Mouse (Mus musculus) cerebellum, adult 8-10 months (tissue): ENCODE measurements at regions not wholly inside any gene's neighbourhood (a gene's known extent, or its start where the extent isn't known, plus 50 kb on each side); places are given as distances from the start of the nearest gene placed in this dataset.
"Not testable (repeated sequence)": the region's sequence is repeated elsewhere in the genome, so short reads cannot be mapped to it uniquely, and the experiment has no call there.

Experiments
- DNase-seq: peaks from one replicate; pipeline ENCODE4 v3.0.0; 2022

GRCm38 (mm10) chr19:51355701-51356100 is 677.3 kb upstream of the Sorcs1 start:
- no peak for DNase-seq

GRCm38 (mm10) chr19:51340491-51340890 is 662.0 kb upstream of the Sorcs1 start:
- no peak for DNase-seq

DNA sequence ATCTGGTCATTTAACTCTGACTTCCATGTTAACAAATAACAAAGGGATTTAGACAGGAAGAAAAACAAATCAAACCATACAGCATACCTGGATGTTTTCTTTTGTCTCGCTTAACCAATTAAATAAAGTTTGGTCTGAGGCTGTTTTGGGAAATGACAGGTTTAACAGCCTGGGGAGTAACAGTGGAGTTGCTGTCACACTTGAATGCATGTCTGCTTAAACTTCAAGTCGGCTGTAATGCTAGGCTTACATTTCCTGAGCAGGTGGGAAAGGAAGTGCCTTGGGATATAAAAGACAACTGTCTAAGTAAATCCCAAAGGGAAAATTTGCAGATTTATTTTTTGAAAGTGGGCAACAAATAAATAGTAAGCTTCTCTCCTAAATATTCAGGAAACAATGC is 651.6 kb upstream of the Sorcs1 start:
- no peak for DNase-seq

DNA sequence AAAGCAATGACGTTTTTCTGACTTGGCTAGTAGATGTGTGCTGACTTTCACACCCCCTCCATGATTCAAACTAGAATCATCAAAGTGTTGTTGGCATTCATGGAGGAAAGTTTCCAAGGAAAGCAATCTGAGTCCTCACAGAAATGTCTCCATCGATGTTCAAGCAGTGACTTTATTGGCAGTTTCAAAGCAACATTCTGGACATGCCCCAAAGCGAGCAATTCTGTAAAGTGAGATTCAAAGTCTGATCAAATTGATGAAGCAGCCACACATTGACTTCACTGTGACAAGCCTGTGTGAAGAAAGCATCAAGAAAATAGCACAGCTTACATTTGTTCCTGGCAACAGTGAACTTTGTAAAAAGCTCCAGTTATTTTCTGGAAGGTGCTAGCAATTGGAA is 625.3 kb upstream of the Sorcs1 start:
- DNase-seq: no peak

DNA sequence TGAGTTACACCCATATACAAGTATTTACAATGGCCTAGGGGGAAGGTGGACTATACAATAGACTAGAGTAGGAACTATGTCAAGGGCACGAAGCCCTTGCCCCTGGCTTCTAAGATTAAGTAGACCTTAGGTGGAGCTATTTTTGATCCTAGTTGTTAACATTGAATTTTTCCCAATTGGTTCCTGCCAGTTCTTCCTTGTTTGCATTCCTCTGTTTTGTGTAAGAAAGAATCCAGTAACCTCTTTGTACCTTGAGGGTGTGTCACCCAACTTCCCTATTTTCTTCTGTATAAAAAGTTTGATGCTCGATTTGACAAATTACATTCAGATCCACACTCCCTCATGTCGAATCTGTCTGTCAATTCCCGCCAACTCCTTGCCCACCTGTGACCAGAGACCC is 618.2 kb upstream of the Sorcs1 start:
- not testable (repeated sequence) for DNase-seq

GRCm38 (mm10) chr19:51268978-51269556 is 590.6 kb upstream of the Sorcs1 start:
- no peak for DNase-seq

DNA sequence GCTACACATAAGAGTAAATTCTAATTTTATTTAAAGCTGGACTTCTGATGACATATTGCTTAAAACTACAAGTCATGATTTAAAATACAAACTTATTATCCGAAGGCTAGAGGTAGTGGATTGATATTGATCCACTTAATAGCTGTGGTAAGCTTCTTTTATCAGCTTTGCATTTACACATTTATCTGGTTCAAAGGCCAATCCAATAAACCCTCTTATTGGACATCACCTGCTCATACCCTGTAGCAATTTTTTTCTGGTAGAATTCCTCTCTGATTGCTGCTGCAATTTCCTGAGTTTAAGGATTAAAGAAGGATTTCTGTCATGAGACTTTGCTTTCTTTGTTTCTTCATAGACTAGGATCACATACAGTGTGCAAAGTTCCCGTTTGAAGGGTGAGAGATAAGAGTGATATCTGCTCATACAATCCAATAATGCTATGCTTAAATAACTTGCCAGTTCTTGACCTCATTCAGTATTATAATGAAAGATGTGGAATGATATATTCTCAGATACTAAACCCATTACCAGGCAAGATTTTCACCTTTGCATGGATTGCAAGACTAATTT is 561.9 kb upstream of the Sorcs1 start:
- DNase-seq: no peak

- no peak for DNase-seq
Measured at GRCm38 (mm10) chr19:51238181-51238523, 559.7 kb upstream of the Sorcs1 start.

GRCm38 (mm10) chr19:51237509-51238180 is 559.2 kb upstream of the Sorcs1 start:
- DNase-seq: no peak

DNA sequence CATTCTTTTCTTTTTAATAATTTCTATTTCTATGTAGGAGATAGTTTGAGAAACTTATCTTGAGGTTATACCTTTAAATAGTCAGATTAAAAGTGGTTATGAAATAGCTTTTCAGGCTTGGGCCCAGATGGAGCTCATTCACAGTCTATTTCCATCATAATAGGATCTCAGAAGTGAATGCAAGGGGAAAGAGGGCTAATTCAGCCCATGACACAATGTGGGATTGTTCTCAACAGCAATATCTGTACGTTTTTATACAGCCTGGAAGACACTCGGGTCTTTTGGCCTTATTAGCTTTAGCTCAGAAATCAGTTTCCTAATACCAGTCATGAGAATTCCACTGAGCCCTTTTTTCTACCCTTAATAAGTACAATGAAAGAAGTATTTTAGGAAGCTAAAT is 554.1 kb upstream of the Sorcs1 start:
- no peak for DNase-seq

- no peak for DNase-seq
Measured at GRCm38 (mm10) chr19:51226932-51227331, 548.5 kb upstream of the Sorcs1 start.

DNA sequence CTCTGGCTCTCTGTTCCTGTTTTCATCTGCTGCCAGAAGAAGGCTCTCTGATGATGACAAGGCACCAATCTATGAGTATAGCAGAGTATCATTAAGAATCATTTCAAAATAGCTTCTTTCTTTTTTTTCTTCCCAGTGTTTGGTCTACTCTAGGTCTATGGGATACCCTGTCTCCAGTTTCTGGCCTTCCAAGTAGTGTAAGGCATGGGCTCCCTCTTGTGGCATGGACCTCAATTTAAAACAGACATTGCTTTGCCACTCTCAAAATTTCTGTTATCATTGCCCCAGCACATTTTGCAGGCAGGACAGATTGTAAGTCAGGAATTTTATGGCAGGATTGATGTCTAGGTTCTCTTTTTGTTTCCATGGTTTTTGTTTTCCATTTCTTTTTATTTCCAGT is 522.9 kb upstream of the Sorcs1 start:
- DNase-seq: peak; percentile 1
